Mouse (Mus musculus) heart, postnatal 14 days (tissue): ENCODE results near the gene Dgki. TPM values are rescaled to one million over a fixed set of nuclear protein-coding genes. Genes with fewer than 3 reads are reported as not detected.

Experiments used
- DNase-seq, 2 experiments: peaks; one replicate each; pipeline ENCODE4 v3.0.0; 2021 to 2022
- intact Hi-C: fragments of 180-260 bp; cut with DNase I; formaldehyde crosslinking; loops from one replicate; pipeline ENCODE4 v1.15.1; 2025
- long read RNA-seq, 2 experiments: library from polyadenylated mRNA; stranded (forward); transcript quantifications; one replicate each; pipeline ENCODE4 v2.0.0; 2021
- total RNA-seq, 2 experiments: library from RNA; stranded (reverse); gene quantifications; 2 replicates each; pipeline ENCODE4 v1.2.3; 2021

Gene Dgki
- under 1 TPM; 0.26 to 0.27 TPM for total RNA-seq
- long read RNA-seq, experiment 1 = 0 reads
- long read RNA-seq, experiment 2, partial matches to known transcripts = 0 of 1 reads
- long read RNA-seq, experiment 2, other reads (novel, unspliced or antisense) = 1 of 1 reads

DNA sequence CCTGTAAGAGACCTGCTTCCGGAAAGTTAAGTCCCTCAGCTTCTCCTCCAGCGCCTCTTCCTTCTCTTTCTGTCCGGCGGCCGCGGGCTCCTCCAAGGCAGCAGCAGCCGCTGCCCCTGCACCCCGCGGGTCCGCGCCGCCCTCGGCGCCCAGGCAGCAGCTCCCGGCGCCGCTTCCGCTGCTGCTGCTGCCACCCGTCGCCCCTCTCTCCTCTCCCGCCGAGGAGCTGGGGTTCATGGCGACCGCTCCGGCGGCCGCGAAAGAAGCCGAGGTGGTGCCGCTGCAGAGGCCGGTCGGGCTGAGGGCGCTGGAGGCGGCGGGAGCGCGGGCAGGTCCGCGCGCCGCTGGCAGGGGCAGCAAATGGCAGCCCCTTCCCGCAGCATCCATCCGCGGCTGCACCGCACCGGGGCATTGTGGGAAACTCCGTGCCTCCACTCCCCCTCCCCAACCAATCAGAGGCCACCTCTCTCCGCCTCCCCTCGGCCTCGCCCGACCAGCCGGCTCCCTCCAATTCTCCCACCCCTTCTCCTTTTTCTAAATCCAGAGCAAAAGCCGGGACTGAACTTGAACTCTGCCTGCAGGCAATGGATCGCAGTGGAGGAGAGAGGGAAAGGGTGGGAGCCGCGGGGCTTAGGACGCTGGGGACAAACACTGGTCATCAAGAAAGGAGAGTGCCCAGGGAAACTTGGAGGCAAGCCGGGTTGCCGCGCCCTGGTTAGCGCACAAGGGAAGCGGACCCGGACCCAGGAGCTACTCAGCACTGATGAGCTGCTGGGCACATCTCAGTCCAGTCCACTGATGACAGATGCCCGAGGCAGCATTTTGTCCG lies at the start of gene Dgki:
Dgki (minus strand) TSS at position 623 of the 829 bp plus-strand sequence.
- intact Hi-C loops = no loop called here
- DNase-seq = peak; percentile 19 to 21

DNA sequence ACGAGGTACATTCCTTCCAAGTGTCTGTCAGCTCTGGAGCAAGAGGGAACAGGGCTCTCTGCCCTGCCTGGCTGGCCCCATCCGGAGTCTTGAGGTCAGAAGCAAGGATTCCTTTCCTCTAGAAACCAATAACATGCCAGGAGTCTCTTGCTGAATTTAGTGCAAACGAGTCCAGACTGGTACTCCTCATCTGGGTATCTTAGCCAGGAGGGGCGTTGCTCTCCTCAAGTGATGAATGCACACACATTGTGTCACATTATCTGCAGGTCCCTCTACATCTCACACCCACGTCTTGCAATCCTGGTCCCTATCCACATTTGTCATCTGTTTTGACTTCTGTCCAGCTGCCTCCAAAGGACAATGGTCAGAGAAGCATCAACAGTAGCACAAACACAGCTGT lies 47.6 kb upstream of the Dgki start:
- DNase-seq = no peak

DNA sequence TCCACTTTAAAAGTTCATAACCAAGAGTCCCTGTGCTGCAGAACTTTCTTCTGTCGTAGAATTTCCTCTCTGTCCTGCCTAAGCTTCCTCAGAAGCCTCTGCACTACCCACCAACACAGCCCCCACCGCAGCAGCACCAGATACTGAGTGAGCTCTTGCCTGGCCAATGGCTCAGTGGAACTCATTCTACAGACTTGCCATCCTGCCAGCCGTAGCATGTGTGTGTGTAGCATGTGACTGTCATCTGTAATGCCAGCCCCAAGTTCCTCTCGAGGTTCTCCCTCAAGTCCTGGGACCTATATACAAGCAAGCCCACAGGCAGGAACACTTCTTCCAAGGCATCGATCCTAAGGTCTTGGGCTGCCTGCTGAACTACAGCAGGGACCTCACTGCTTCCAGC lies 38.1 kb upstream of the Dgki start:
- DNase-seq = no peak
- intact Hi-C loops = no loop called here

More for the DNA sequence above, 47.6 kb upstream of the Dgki start:
- intact Hi-C loops = no loop called here

DNA sequence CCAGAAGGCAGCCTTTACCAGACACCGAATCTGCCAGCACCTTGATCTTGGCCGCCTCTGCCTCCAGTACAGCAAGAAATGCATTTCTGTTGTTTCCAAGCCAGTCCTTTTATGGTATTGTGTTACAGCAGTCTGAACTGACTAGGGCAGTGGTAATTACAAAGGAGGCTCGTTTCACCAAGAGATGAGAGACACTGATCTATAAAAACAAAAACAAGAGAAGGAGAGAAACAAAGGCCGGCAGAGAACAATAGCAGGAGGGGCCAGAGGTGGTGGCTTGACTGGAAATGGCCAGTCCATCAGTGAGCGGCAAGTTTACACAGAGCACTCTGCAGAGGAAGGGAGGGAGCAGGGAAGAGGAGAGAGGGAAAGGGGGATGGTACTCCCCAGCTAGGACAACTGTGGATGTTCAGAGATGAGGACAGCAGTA lies 36.9 kb upstream of the Dgki start:
- intact Hi-C loops = no loop called here
- DNase-seq = no peak

DNA sequence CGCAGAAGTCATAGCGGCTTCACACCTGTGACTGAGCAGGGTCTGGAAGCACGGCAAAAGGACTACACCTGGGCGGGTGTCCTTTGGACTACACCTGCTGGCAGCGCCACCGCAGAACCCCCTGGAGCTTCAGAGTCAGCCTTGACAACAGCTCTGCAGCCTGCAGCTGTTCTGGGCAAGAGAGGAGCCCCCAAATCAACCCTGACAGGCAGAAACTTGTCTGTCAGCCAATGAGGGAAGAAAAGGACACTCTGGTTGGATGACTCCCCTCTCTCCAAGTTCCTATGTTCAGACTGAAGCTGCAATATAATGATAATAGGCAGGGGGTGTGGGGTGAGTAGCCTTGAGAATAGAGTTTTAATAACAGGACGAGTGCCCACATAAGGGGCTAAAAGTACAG lies 36.4 kb upstream of the Dgki start:
- intact Hi-C loops = no loop called here
- no peak for DNase-seq

DNA sequence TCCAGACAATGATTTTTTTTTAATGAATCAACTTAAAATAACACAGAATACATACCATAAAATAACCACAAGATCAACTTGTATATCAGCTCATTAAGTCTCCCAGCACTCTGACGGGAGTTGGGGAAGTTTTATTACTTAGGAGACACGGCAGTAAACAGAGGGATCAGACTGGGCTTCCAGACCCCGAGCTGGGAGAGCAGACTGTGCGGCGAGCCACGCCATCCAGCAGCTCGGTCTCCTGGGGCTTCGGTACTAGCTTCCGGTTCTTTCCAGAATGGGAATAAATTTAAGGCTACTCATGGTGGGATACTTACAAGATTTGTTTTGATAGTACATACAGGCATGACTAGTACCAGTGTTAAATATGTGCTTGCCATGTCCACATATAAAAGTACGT lies 32.9 kb upstream of the Dgki start:
- no peak for DNase-seq
- intact Hi-C loops = no loop called here

DNA sequence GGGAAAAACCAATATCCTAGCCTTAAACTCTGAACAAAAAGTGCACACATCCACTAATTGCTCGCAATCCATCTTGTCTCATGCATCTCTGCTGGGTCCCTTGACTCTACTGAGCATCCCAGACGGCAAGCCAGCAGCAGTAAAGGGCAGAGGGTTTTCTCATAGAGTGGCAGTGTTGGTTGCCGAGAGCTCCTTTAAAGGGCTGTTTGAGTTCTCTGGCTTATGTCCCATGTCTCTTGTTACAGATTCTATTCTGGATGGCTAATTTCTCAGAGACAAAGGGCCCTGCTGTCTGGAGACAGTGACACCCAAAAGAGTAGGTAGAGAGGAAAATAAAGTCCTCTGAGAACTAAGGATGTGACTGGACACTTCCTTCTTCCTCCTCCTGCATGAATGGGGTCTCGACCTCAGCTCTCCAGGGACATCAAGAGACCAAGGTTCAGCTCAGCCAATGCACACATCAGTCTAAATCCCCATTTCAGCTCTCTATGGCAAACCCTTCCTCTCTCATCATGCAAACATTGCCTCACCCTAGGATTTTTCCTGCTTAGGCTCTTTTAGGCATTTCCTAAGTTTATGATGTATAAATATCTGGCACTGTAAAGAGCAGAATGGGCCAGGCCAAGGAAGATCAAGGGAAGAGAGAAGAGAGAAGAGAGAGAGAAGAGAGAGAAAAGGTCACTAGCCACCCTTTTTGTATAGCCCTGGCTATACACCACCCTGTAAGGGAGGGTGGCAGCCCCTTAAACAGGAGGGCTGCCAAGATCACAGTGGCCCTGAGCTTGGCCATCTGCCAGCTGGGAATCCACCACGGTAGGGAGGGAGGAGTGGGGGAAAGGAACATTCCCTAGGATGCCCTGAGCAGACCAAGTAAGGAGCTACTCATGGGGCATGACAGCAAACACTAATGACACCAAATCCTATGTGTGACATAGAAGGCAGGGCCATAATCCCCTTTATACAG lies 30.2 kb upstream of the Dgki start:
- peak in 1 of 2 experiments; percentile 56 for DNase-seq
- intact Hi-C loops = no loop called here

DNA sequence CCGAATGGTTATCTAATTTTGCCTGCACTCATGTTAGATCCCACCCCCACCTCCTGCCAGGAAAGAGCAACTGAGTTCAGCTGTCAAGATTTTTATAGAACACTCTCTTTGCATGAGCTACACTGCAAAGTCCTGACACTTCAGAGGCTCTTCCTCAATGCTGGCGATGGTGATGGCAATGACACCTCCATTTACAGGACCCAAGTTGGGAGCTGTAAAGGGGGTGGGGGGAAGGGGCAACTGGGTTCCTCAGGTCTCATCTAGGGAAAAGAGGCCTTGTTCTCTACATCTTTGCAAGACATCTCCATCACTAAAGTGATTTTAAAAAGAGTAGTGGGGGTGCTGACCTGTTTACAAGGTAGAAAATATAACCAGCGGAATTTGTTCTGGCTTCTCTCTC lies 29.4 kb upstream of the Dgki start:
- no peak for DNase-seq

DNA sequence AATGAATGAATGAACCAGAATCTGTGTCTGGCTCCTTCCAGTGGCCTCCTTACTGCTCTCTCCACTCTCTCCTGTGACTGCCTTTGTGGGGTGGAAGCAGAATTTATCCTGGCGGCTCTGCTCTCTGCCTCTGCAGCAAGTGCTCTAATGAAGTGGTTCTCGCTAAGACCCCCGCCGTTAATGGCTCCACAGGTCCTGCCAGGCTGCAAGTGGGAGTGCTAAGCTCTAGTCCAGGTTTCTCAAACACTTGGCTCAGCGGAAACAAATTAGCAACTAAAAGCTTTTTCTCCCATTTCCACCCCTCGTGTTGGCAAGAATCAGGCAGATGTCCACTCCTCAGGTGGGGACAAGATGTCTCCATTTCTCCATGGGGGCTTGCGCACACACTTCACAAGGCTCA lies 28.7 kb upstream of the Dgki start:
- intact Hi-C loops = no loop called here
- no peak for DNase-seq

More for the DNA sequence above, 29.4 kb upstream of the Dgki start:
- intact Hi-C loops = no loop called here

DNA sequence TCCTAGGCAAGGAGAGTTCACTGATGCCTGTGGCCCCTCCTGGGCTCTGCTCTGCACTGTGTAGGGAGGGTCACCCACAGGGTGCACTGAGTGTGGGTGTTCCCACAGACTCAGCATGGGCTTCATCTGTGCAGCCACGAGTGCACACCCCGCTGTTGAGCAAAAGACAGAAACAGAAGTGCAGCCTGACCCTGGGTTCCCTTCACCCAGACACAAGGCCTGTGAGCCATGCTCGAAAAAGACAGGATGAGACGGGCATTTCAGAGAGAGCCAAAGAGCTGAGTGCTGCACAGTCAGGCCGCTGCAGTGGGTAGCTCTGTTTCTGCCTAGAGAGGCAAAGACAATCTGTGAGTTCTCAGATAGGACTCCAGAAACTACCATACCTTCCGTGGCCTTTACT lies 27.5 kb upstream of the Dgki start:
- DNase-seq = no peak
- intact Hi-C loops = no loop called here

DNA sequence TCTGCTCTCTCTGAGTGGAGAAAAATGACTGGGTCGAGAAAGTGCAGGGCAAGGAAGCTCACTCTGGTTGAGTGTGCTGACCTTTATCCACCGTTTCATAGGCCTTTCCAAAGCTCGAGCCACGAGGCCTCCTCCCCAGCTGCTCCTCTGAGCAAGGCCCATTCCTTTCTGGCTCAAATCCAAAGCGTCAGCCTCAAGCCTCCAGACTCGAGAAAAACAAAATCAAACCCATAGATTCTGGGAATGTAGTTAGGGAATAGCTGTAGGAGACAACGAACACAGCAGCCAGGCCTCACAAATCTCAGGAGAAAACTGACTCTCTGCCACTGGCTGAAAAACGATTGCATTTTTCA lies 26.6 kb upstream of the Dgki start:
- peak; percentile 10 to 43 for DNase-seq
- intact Hi-C loops = no loop called here

DNA sequence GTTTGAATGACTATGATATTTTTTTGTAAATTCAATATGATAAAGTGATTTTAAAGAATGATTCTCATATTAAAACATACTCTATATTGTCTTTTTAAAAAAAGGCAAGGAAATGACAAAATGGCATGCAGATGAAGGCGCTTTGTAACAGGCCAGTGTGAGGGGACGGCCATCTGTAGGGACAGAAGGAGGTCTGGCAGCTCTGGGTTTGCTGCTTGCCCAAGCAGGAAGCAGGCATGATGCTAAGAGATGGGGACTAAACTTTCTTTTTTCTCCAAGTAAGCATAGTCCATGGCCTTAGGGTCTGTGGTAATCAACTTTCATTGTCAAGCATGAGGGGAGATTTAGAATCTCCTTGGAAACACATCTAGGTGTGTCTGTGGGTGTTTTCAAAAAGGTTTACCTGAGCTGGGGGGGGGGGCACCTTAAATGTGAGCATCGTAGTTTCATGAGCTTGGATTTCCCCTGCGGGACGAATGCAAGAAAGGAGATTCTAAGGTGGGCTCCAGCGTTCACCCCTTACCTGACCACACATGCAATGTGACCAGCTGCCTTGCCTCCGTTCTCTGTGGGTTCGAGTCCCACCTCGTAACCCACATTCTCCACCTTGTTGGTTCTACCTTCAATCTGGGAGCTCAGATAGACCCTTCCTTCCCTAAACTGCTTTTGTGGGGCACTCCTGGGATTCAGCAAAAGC lies 26.1 kb upstream of the Dgki start:
- DNase-seq = no peak
- intact Hi-C loops = no loop called here

DNA sequence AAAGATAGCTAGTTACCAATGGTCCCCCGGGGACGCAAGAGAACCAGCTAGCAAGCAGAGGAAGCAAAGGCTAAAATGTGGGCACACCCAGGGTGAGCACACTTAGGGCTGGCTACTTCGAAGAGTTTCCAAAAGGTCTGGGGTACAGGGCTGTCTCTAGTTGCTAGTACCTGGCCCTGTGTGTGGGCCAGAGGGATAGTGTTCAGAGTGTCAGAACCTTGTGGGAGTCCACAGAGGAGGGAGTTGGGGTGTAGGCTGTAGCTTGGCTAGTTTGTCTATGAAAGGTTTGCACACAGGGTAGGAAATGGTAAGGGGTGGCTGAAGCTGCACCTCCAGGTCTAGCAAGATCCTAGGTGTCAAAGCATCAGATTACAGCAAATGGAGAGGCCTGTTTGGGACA lies 25.1 kb upstream of the Dgki start:
- intact Hi-C loops = no loop called here
- DNase-seq = no peak

DNA sequence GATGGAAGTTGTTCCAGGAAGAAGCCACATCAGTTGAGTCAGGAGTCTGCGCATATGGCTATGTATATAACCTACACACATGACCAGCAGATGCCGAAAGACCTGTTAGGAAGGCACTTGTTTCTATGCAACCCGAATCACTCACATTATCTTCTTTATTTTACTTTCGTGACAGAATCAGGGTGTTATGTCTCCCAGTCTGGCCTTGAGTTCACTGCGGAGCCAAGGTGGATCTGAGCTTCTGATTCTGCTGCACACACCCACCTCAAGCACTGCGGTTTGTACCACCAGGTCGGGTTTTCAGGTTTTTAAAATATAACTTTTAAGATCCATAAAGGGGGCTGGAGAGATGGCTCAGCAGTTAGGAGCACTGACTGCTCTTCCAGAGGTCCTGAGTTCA lies 22.7 kb upstream of the Dgki start:
- intact Hi-C loops = no loop called here
- no peak for DNase-seq

DNA sequence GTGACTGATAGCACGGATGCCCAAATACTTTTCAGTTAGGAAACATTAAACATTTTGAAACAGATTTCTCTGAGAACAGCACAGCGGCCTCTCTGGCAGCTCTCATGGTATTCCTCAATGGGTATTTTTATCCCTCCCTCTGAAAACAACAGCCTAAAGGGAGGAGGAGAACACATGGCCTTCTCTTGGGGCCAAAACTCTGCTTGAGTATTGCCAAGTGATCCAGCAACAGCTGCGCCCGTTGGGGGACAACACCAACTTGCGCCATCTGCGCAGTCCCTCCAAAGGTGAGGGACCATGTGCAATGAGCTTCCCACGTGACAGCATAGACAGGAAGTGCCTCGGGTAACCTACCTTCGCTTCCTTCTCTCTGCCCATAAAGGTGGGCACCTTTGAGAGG lies 22.1 kb upstream of the Dgki start:
- DNase-seq = no peak
- intact Hi-C loops = no loop called here

DNA sequence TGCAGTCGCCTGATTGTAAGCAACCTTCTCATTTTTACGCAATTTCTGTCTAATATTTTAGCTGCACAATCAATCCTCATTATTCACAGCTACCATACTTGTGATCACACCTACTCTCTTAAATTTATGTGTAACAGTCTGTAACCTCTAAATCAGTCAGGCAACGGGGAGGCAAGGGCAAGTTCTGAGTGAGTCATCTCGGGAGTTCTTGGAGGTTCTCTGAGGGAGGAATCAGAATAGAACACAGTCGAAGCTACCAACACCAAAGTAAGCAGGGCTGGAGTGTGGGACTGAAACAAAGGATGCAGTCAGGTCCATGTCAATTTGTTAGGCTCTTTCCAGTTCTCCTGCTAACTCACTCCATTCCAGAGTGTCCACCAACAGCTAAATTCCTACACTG lies 17.9 kb upstream of the Dgki start:
- DNase-seq = no peak
- intact Hi-C loops = no loop called here

DNA sequence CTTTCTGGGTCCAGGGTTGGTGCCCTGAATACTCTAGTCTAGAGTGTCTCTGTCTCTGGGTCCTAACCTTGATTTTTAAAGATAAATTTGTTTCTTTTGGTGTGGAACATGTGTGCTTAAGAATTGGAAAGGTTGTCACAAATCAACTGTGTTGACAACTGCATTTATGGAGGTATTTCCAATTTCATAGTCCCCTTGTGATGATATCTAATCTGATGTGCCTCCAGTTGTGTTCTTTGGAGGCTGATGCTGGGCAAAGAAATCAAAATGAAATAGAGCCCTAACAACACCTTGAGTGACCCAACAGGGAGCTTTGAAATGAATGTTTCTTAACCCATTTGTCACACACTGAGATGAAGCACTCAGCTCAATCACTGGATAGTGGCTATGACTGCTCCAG lies 15.5 kb upstream of the Dgki start:
- intact Hi-C loops = no loop called here
- DNase-seq = no peak

DNA sequence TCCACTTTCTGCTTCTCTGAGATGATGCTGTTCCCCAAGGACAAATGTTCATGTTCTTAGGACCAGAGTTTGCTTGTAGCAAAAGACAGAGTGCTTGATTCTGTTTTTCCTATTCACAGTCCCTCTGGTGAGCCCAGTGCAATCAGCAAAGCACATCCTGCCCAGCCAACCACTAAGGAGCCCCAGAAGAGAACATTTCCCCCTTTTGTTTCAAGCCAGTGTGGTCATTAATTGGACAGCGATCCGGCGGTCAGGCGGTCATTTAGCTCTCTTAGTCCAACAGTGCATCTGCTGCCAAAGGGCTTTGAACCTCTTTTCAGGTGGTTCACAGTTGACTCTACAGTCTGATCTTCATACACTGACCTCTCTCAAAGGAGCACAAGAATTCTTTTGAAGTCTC lies 10.6 kb upstream of the Dgki start:
- intact Hi-C loops = no loop called here

DNA sequence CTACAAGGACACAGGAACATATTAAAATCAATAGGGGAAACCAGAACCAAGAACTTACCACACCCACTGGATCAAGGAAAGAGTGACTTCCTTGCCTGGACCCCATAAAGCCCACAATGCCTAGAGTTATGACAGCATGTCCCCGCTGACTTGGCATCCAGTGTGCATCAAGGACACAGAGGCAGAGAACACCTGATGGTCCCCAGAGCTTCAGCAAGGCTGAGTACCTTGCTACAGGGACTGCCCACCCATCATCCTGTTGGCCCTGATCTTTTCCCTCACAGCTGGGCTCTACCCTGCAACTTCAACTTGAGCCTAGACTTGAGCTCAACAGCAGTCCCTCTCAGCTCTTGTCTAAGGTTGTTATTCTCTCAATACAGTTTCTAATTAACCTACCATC lies 6.6 kb upstream of the Dgki start:
- intact Hi-C loops = no loop called here
- no peak for DNase-seq

More for the DNA sequence above, 10.6 kb upstream of the Dgki start:
- no peak for DNase-seq

DNA sequence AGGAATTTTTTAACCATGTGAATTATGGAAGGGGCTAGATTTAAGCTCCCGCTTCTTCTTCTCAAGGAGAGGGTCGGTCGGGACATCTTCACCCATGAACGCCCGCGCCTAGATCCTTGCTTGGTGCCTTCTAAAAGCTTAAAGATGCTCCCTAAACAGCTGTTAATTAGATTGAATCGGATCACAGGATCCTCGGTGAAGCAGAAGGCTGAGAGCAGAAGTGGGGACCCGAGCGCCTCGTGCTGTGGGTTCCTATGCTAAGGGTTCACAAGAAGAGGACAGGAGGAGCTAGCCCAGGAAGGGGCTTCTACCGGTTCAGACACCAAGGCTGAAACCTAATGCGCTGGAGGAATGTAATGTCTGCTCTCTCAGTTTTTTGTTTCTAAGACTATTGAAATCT lies 508 bp upstream of the Dgki start:
- intact Hi-C loops = no loop called here
- DNase-seq = no peak

DNA sequence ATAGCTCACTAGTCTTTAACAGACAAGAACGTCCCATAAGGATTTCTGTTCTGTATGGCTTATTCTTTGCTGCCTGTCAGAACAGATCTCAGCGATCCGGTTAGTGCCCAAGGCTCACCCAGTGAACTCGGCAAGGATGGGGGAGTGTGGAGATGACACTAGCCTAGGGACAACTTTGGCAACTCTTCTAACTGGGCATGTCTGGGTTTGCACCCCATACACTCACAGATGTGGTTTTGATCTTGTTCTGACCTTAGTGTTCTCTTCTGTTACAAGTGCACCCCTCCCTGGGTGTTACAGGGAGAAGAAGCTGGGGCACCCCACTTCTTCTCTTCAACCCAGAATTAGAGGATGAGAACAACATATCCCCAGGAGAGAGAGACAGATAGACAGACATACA lies 1.0 kb downstream of the Dgki start:
- intact Hi-C loops = no loop called here
- no peak for DNase-seq
